Mouse (Mus musculus) embryonic facial prominence, embryonic 13.5 days (tissue): Measurements from ENCODE around the gene Spats2l. TPM values are rescaled to one million over a fixed set of nuclear protein-coding genes. Genes with fewer than 3 reads are reported as not detected.

Experiments
- ATAC-seq: fragments of 200-750 bp; cut with Nextera tagmentation; 2 replicates; pipeline ENCODE4 v1.8.0; 2017; ENCODE audit warnings: low read depth; ENCODE audit not compliant: insufficient number of reproducible peaks, insufficient read depth, low FRiP score, low TSS enrichment
- H3K27ac ChIP-seq: fragments of 300-500 bp; sonication (generic); 2 replicates; pipeline ENCODE4 v1.5.1; 2015; ENCODE audit warnings: moderate library complexity, mild to moderate bottlenecking, inconsistent platforms
- H3K27me3 ChIP-seq: fragments of 300-500 bp; sonication (generic); 2 replicates; pipeline ENCODE4 v1.6.1; 2015; ENCODE audit warnings: mild to moderate bottlenecking, inconsistent platforms
- H3K36me3 ChIP-seq: fragments of 300-500 bp; sonication (generic); 2 replicates; pipeline ENCODE4 v1.6.1; 2015; ENCODE audit warnings: mild to moderate bottlenecking, inconsistent platforms
- H3K4me1 ChIP-seq: fragments of 300-500 bp; sonication (generic); 2 replicates; pipeline ENCODE4 v1.6.1; 2015; ENCODE audit warnings: inconsistent platforms
- H3K4me2 ChIP-seq: fragments of 300-500 bp; sonication (generic); 2 replicates; pipeline ENCODE4 v1.6.1; 2015; ENCODE audit warnings: moderate library complexity, mild to moderate bottlenecking, inconsistent platforms
- H3K4me3 ChIP-seq: fragments of 300-500 bp; sonication (generic); 2 replicates; pipeline ENCODE4 v1.5.1; 2015; ENCODE audit warnings: mild to moderate bottlenecking, inconsistent platforms
- H3K9ac ChIP-seq: fragments of 300-500 bp; sonication (generic); 2 replicates; pipeline ENCODE4 v1.6.1; 2015; ENCODE audit warnings: mild to moderate bottlenecking, inconsistent platforms
- H3K9me3 ChIP-seq: fragments of 300-500 bp; sonication (generic); 2 replicates; pipeline ENCODE4 v1.6.1; 2016; ENCODE audit warnings: inconsistent platforms
- WGBS: fragments of 180-500 bp; shearing (Covaris S2); methylation state at CpG from one replicate; pipeline ENCODE4 v1.1.7; 2015; ENCODE audit warnings: mixed read lengths; 5-methylcytosine and 5-hydroxymethylcytosine counted together
- polyA plus RNA-seq: library from polyadenylated mRNA; unstranded; fragments of >200 nt; fragmentation: Nextera tagmentation; extraction: Ambion mirVana; gene quantifications from 2 replicates; pipeline ENCODE4 v1.2.1, GENCODE M21; 2015

The Spats2l gene
- polyA plus RNA-seq, 1 experiment from 2014 or later, result 143 TPM

DNA sequence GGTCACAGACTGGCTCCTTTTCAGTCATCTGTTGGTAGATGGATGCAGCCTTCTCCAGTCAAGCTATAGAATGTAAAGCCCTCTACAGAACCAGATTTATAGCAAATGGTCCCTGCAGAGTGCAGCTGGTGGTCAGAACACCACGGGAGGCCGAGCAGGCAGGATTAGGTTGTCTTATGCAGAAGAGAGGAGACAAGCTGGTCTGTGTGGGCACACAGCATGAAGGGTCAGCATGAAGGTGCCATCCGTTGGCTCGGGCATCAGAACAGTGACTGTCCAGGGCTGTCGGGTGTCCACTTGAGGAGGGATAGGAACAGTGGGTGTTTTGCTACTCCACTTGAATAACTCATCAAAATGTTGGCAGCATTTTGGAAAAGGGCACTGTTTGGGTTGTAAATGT lies 83.8 kb downstream of the Spats2l start:
- Histone ChIP-seq H3K9ac (no peak overlapping the region), H3K27ac (no peak overlapping the region), H3K4me1 (peaks cover 2% of the 10 kb centered on the region), H3K27me3 (no peaks in the 10 kb centered on the region), H3K4me3 (no peak overlapping the region), H3K9me3 (no peaks in the 10 kb centered on the region), H3K4me2 (no peak overlapping the region), H3K36me3 (peaks cover 21% of the 10 kb centered on the region)
- WGBS, result 60% methylated on average over 5 of the region's 5 CpGs
- no peak for ATAC-seq

- no peak overlapping the region for H3K4me2 ChIP-seq
- no peak overlapping the region for H3K9ac ChIP-seq
- no peaks in the 10 kb centered on the region for H3K9me3 ChIP-seq
- no peak overlapping the region for H3K27ac ChIP-seq
- 0 out of 2 replicates have a peak, but pooled peaks cover under 1% of the 10 kb centered on the region for H3K4me1 ChIP-seq
- WGBS, result 38% methylated on average over 4 of the region's 4 CpGs
- H3K27me3 ChIP-seq, result no peaks in the 10 kb centered on the region
- H3K4me3 ChIP-seq, result no peak overlapping the region
- no peak for ATAC-seq
- peaks cover 20% of the 10 kb centered on the region for H3K36me3 ChIP-seq
Measured at GRCm38 (mm10) chr1:57862024-57862423, 88.1 kb downstream of the Spats2l start.

GRCm38 (mm10) chr1:57868651-57869050 lies 94.7 kb downstream of the Spats2l start:
- H3K27ac ChIP-seq, result no peak overlapping the region
- H3K27me3 ChIP-seq, result no peaks in the 10 kb centered on the region
- no peak for ATAC-seq
- H3K4me1 ChIP-seq, result peaks cover 18% of the 10 kb centered on the region
- H3K4me3 ChIP-seq, result no peak overlapping the region
- 84% methylated on average over 13 of the region's 13 CpGs for WGBS
- H3K4me2 ChIP-seq, result no peak overlapping the region
- H3K36me3 ChIP-seq, result peaks cover 8% of the 10 kb centered on the region; the same call in 1 of the 2 replicates
- no peak overlapping the region for H3K9ac ChIP-seq
- H3K9me3 ChIP-seq, result no peaks in the 10 kb centered on the region

GRCm38 (mm10) chr1:57872006-57872405 lies 98.0 kb downstream of the Spats2l start:
- 58% methylated on average over 3 of the region's 3 CpGs for WGBS
- no peak for ATAC-seq
- H3K4me3 ChIP-seq, result no peak overlapping the region
- H3K9ac ChIP-seq, result no peak overlapping the region
- H3K4me2 ChIP-seq, result no peak overlapping the region
- no peaks in the 10 kb centered on the region for H3K27me3 ChIP-seq
- no peak overlapping the region for H3K27ac ChIP-seq
- H3K36me3 ChIP-seq, result no peaks in the 10 kb centered on the region
- H3K4me1 ChIP-seq, result peaks cover 33% of the 10 kb centered on the region
- H3K9me3 ChIP-seq, result no peaks in the 10 kb centered on the region

DNA sequence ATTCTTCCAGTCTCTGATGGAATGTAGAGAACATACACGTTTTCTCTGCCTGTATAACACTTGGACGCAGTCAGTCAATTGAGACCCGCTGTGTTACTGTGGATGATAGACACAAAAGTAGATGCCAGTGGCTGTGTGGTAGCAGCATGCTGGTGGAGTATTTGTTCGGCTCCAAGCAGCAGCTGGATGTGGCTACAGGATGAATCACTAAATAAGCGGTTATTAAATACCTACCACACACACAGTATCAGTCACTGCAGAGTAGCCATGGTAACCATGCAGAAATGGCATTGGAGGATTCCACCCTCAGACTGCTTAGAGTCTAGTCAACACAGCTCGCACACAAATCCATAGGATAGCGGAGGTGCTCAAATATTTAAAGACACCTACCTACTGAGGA lies 100.0 kb downstream of the Spats2l start:
- Histone ChIP-seq H3K9me3 (no peaks in the 10 kb centered on the region), H3K36me3 (no peaks in the 10 kb centered on the region), H3K4me3 (no peak overlapping the region), H3K4me2 (no peak overlapping the region), H3K27me3 (no peaks in the 10 kb centered on the region), H3K27ac (no peak overlapping the region), H3K4me1 (peaks cover 40% of the 10 kb centered on the region), H3K9ac (no peak overlapping the region)
- 88% methylated on average over 7 of the region's 7 CpGs for WGBS
- no peak for ATAC-seq

DNA sequence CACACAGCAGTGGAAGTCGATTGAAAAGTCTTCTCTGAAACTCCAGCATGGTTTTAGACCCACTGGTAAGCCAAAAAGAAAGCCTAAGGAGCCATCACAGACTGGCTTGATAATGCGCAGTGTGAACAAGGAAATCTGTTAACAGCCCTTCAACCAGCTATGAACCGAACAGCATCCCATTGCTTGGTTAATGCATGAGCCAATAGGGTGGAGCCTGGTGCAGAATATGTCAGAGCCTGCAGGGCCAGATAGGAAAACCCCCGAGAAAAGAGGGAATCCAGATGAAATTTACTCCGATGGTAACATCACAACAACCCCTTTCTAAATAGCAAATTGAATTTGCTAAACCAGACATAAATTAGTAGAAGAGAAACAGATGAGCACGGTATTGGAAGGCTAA lies 101.1 kb downstream of the Spats2l start:
- H3K4me3 ChIP-seq, result no peak overlapping the region
- H3K36me3 ChIP-seq, result no peaks in the 10 kb centered on the region
- H3K4me1 ChIP-seq, result peaks cover 42% of the 10 kb centered on the region
- H3K9me3 ChIP-seq, result no peaks in the 10 kb centered on the region
- WGBS, result 59% methylated on average over 6 of the region's 6 CpGs
- ATAC-seq, result no peak
- no peaks in the 10 kb centered on the region for H3K27me3 ChIP-seq
- peak overlapping the region; percentile 65; the same call in 1 of the 2 replicates for H3K27ac ChIP-seq
- no peak overlapping the region for H3K9ac ChIP-seq
- H3K4me2 ChIP-seq, result no peak overlapping the region; the same call in 1 of the 2 replicates

DNA sequence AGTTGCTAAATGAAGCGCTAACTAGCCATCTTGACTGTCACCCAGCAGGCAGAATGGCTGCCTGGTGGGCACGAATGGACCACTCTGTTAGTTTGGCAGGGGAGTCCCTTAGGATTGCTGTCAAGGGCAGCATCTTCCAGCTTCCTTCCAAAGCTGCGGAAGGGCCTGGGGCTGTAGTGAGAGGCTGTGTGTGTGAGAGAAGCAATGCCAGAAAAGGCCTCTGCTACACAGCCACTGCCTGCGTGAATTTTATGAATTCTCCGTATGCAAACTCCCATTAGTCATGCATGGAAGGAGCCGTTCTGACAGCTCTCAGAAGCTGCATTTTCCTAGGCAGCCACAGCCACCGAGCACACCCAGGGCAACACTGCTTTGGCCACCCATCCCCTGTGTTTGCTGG lies 101.5 kb downstream of the Spats2l start:
- ATAC-seq, result no peak
- H3K27me3 ChIP-seq, result no peaks in the 10 kb centered on the region
- no peaks in the 10 kb centered on the region for H3K9me3 ChIP-seq
- 41% methylated on average over 7 of the region's 7 CpGs for WGBS
- H3K36me3 ChIP-seq, result 0 out of 2 replicates have a peak, but pooled peaks cover 3% of the 10 kb centered on the region
- H3K4me3 ChIP-seq, result no peak overlapping the region
- H3K4me1 ChIP-seq, result peaks cover 42% of the 10 kb centered on the region
- H3K27ac ChIP-seq, result peak overlapping the region; percentile 65
- H3K4me2 ChIP-seq, result no peak overlapping the region; the same call in 1 of the 2 replicates
- H3K9ac ChIP-seq, result no peak overlapping the region

DNA sequence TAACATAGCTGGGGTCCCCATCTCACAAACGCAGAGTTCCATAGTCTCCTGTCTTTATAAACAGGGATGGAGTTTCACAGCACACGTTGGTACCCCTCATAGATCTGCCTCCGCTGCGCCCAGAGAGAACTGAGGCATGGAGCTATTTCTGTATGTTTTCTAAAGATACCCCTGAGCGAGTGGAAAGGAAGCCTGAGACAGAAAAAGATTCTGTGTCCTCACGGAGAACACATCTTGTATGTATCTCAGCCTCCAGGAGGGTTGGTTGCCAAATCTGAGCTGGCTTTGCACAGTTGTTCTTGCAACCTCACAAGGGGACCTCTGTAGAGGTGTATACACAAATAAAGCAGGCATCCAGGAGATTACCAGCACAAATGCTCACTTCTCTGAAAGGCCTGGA lies 105.0 kb downstream of the Spats2l start:
- Histone ChIP-seq H3K27ac (no peak overlapping the region), H3K27me3 (no peaks in the 10 kb centered on the region), H3K4me3 (no peak overlapping the region), H3K36me3 (peaks cover 21% of the 10 kb centered on the region; the same call in 1 of the 2 replicates), H3K9me3 (no peaks in the 10 kb centered on the region), H3K9ac (no peak overlapping the region), H3K4me1 (peaks cover 30% of the 10 kb centered on the region), H3K4me2 (no peak overlapping the region)
- 87% methylated on average over 6 of the region's 6 CpGs for whole genome bisulfite sequencing
- ATAC-seq, result no peak

- Histone ChIP-seq H3K27me3 (no peaks in the 10 kb centered on the region), H3K4me3 (no peak overlapping the region), H3K9me3 (no peaks in the 10 kb centered on the region), H3K4me2 (no peak overlapping the region), H3K27ac (no peak overlapping the region), H3K36me3 (peaks cover 42% of the 10 kb centered on the region), H3K9ac (no peak overlapping the region), H3K4me1 (no peaks in the 10 kb centered on the region; the same call in 1 of the 2 replicates)
- 77% methylated on average over 2 of the region's 2 CpGs for WGBS
- ATAC-seq, result no peak
Measured at GRCm38 (mm10) chr1:57884867-57885266, 110.9 kb downstream of the Spats2l start.

DNA sequence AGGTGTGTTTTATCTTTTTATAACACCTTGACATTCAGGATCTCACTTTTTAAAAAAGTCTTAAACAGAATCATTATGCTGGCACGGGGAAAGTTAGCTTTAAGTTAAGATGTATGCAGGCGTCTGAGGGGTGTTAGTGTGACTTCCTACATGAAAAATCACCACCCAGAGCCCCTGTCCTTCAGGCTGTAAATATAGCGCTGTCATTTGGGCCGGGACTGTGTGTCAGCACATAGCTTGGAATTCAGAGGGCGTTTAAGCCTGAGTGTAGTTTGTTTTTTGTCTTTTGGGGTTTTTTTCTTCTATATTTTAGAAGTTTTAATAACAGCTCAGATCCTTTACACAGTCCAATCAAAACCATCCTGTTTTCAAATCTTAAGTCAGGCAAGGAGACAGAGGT lies 115.8 kb downstream of the Spats2l start:
- no peaks in the 10 kb centered on the region for H3K27me3 ChIP-seq
- peaks cover 27% of the 10 kb centered on the region for H3K36me3 ChIP-seq
- no peak overlapping the region for H3K9ac ChIP-seq
- H3K27ac ChIP-seq, result no peak overlapping the region
- no peak overlapping the region for H3K4me2 ChIP-seq
- 55% methylated on average over 5 of the region's 5 CpGs for WGBS
- no peak overlapping the region for H3K4me3 ChIP-seq
- peaks cover 5% of the 10 kb centered on the region for H3K4me1 ChIP-seq
- 0 out of 2 replicates have a peak, but pooled peaks cover 4% of the 10 kb centered on the region for H3K9me3 ChIP-seq
- ATAC-seq, result no peak

GRCm38 (mm10) chr1:57890259-57890902 lies 116.4 kb downstream of the Spats2l start:
- WGBS, result 35% methylated on average over 5 of the region's 5 CpGs
- Histone ChIP-seq H3K27me3 (no peaks in the 10 kb centered on the region), H3K27ac (no peak overlapping the region), H3K4me1 (peaks cover 5% of the 10 kb centered on the region), H3K4me2 (no peak overlapping the region), H3K36me3 (peaks cover 29% of the 10 kb centered on the region), H3K4me3 (no peak overlapping the region), H3K9ac (no peak overlapping the region), H3K9me3 (0 out of 2 replicates have a peak, but pooled peaks cover 4% of the 10 kb centered on the region)
- no peak for ATAC-seq

DNA sequence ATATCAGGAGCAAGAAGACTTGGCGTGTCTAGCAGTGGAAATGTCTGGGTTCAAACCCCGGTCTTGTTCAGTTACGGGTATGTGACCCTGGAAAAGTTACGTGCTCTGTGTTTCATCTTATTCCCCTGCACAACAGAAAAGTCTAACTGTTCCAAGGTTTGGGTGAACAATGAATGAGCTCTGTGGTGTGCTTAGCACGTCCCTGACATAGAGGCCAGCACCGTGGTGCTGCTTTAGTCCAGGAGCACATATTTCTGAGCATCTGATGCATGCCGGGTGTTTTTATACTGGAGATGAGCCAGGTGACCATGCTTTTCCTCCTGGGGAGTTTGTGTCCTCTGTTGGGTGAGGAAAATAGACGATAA lies 116.9 kb downstream of the Spats2l start:
- Histone ChIP-seq H3K4me3 (no peak overlapping the region), H3K9ac (no peak overlapping the region), H3K4me2 (no peak overlapping the region), H3K9me3 (0 out of 2 replicates have a peak, but pooled peaks cover 4% of the 10 kb centered on the region), H3K27me3 (no peaks in the 10 kb centered on the region), H3K36me3 (peaks cover 28% of the 10 kb centered on the region), H3K4me1 (peaks cover 5% of the 10 kb centered on the region), H3K27ac (no peak overlapping the region)
- ATAC-seq, result no peak
- 90% methylated on average over 8 of the region's 8 CpGs for WGBS
